Mouse (Mus musculus) lung, embryonic 16.5 days (tissue): ENCODE measurements around the gene Usp7. TPM values are rescaled to one million over a fixed set of nuclear protein-coding genes. Genes with fewer than 3 reads are reported as not detected.

Experiments
- ATAC-seq: fragments of 200-750 bp; cut with Nextera tagmentation; 2 replicates; pipeline ENCODE4 v1.8.0; 2017; ENCODE audit warnings: low read depth, mild to moderate bottlenecking, moderate library complexity
- H3K27ac ChIP-seq: fragments of 300-500 bp; sonication (generic); 2 replicates; pipeline ENCODE4 v1.5.1; 2014; ENCODE audit warnings: mild to moderate bottlenecking, control low read depth, low read length
- H3K27me3 ChIP-seq: fragments of 300-500 bp; sonication (generic); 2 replicates; pipeline ENCODE4 v1.6.1; 2014; ENCODE audit warnings: low read depth, low read length, mixed read lengths; ENCODE audit not compliant: control insufficient read depth, insufficient read depth
- H3K36me3 ChIP-seq: fragments of 300-500 bp; sonication (generic); 2 replicates; pipeline ENCODE4 v1.6.1; 2014; ENCODE audit warnings: low read length; ENCODE audit not compliant: control insufficient read depth, insufficient read depth
- H3K4me1 ChIP-seq: fragments of 300-500 bp; sonication (generic); replicated peaks from 2 replicates; pipeline ENCODE4 v1.6.1; 2014; ENCODE audit warnings: low read length, mixed read lengths; ENCODE audit not compliant: control insufficient read depth, insufficient read depth
- H3K4me2 ChIP-seq: fragments of 300-500 bp; sonication (generic); 2 replicates; pipeline ENCODE4 v1.6.1; 2014; ENCODE audit warnings: low read depth, low read length, control low read depth
- H3K4me3 ChIP-seq: fragments of 300-500 bp; sonication (generic); 2 replicates; pipeline ENCODE4 v1.5.1; 2014; ENCODE audit warnings: mild to moderate bottlenecking, low read length, control low read depth
- H3K9ac ChIP-seq: fragments of 300-500 bp; sonication (generic); 2 replicates; pipeline ENCODE4 v1.6.1; 2014; ENCODE audit warnings: low read length, control low read depth
- H3K9me3 ChIP-seq: fragments of 300-500 bp; sonication (generic); 2 replicates; pipeline ENCODE4 v1.6.1; 2016; ENCODE audit warnings: low read length; ENCODE audit not compliant: control insufficient read depth
- WGBS: fragments of 180-500 bp; shearing (Covaris S2); extraction: QIAGEN DNeasy Blood & Tissue Kit; methylation state at CpG from one replicate; pipeline ENCODE4 v1.1.7; 2014; 5-methylcytosine and 5-hydroxymethylcytosine counted together
- polyA plus RNA-seq: library from polyadenylated mRNA; unstranded; fragments of >200 nt; fragmentation: Nextera tagmentation; extraction: Ambion mirVana; gene quantifications from 2 replicates; pipeline ENCODE4 v1.2.1, GENCODE M21; 2015

Usp7 gene
- polyA plus RNA-seq, 1 experiment from 2014 or later = 23.1 TPM

DNA sequence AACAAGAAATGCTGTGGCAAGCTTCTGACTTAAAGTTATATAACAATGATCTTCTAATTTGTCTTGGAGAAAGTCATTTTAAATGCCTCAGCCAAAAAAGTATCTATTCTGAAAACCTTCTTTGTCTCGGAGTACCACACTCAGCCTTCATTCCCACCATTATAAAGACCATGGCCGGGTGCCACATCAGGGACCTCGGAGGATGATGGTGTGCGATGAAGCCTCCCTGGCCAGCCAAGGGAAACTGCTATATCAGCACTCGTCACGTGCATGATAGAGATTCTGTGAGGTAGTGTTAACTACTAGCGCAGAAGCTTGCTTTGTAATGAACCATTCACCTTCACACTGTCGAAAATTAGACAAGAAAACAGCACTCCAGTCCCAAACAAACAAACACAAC lies 92.6 kb downstream of the Usp7 start:
- WGBS = 86% methylated on average over 8 of the region's 8 CpGs
- Histone ChIP-seq H3K4me1 (no peaks in the 10 kb centered on the region), H3K4me3 (no peak overlapping the region), H3K27me3 (no peaks in the 10 kb centered on the region), H3K36me3 (peaks cover 75% of the 10 kb centered on the region), H3K9ac (no peak overlapping the region), H3K4me2 (no peak overlapping the region), H3K9me3 (no peaks in the 10 kb centered on the region), H3K27ac (no peak overlapping the region)
- ATAC-seq = no peak

DNA sequence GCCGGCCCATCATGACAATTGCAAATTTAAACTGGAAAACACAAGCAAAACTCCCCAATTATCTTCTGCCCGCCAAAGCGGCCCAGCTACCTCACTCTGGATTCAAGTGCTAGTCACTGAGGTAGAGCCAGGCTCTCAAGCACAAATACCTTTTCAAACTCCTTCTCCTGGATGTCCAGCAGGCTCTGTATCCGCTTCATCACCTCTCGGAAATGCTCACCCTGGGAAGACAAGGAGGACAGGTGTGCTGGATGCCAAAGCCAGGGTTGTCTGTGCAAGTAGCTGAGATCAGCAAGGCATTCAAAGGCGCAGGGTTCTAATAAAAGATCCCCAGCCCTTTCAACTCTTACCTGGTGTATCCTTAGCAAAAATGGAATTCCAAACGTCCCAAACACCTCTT lies 100.9 kb downstream of the Usp7 start:
- Histone ChIP-seq H3K27me3 (no peaks in the 10 kb centered on the region), H3K36me3 (peaks cover 53% of the 10 kb centered on the region), H3K9ac (no peak overlapping the region), H3K4me1 (no peaks in the 10 kb centered on the region), H3K9me3 (no peaks in the 10 kb centered on the region), H3K4me3 (no peak overlapping the region), H3K4me2 (no peak overlapping the region), H3K27ac (no peak overlapping the region)
- 89% methylated on average over 7 of the region's 7 CpGs for WGBS
- no peak for ATAC-seq

DNA sequence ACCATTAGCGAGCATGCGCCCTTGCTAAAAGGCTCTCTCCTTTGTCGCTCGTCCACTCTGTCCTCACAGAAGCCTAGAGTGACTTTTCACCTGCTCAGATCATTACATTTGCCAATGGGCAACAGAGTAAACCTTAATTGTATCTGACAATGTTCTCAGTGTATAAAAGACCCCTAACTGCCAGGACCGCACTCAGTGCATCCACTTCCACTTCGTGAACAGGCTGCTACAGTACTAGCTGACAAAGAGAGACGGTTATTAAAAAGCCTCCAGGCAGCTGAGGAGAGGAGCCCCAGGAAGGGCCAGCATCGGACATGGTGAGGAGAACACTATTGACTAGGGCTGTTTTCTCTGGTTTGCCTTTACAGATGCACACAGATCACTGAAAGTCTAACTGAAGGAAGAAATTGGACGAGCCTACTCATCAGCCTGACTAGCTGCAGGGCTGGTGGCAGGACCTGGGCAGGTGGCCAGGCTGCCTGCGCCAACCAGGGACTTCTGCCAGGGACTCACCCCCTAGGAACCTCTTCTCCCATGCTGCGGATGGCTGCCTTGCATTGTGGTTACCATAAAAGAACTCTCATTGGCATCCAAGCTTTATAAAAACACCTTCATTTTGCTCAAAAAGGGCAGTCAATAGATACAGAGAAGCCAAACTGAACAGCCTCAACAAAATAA lies 102.0 kb downstream of the Usp7 start:
- Histone ChIP-seq H3K9ac (no peak overlapping the region), H3K4me3 (no peak overlapping the region), H3K36me3 (peaks cover 52% of the 10 kb centered on the region), H3K4me1 (no peaks in the 10 kb centered on the region), H3K4me2 (no peak overlapping the region), H3K27ac (no peak overlapping the region), H3K9me3 (no peaks in the 10 kb centered on the region), H3K27me3 (no peaks in the 10 kb centered on the region)
- ATAC-seq = no peak
- WGBS = 87% methylated on average over 11 of the region's 11 CpGs

DNA sequence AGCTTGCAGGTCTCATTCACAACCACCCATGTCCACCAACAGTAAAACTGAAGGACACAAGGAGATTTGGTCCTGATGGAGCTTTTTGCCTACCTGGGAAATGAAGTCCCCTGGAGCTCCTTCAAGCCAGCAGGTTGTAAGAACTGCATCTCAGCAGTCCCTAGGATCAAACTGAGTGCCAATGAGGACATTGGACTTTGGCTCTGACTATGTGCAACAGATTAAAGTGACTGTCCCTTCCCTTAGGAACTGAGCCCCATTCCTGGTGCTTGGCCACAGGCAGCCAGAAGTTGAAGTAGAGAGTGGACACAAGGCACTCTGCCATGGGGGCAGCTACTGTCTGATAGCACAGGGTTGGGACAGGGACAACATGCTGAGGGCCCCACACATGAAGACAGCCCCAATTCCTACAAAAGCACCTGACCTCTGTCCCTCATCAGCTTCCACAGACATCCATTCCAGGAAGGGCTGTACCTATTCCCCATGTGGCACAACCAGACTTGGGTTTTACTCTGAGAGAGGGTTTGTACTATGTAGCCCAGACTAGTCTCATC lies 104.5 kb downstream of the Usp7 start:
- H3K4me3 ChIP-seq = no peak overlapping the region
- H3K9me3 ChIP-seq = no peaks in the 10 kb centered on the region
- ATAC-seq = no peak
- no peak overlapping the region for H3K9ac ChIP-seq
- no peak overlapping the region for H3K27ac ChIP-seq
- no peaks in the 10 kb centered on the region for H3K4me1 ChIP-seq
- H3K27me3 ChIP-seq = no peaks in the 10 kb centered on the region
- H3K36me3 ChIP-seq = peaks cover 30% of the 10 kb centered on the region
- H3K4me2 ChIP-seq = no peak overlapping the region

DNA sequence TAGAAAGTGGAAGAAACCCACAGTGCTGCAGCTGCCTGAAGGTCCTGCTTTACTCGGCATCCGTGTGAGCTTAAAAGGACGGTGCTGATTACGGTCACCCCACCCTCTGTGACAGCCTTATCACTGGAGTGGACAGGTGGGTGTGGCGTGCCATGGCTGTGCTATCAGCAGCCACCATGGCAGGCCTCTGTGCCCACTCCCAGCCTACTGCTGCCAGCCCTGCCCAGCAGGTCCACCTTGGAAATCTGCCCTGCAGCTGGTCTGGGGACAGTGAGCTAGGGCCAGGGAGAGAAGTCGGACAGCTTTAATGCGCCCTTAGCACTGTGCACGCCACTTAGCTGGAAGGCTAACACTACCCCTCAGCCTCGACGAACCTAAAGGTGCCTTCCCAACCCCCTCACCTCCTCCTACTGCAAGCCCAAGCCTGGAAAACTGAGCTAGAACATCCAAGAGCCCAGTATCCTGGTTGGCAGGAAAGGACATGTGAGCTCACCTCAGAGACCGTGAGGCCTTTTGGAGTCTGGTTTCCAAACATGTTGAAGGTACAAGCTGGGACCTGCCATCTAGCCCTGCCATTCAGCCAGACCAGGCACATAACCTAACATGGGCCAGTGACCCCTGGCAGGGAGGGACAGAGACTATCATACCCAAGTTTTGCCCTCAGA lies 105.1 kb downstream of the Usp7 start:
- H3K36me3 ChIP-seq = peaks cover 24% of the 10 kb centered on the region
- ATAC-seq = peak; percentile 60
- no peaks in the 10 kb centered on the region for H3K27me3 ChIP-seq
- H3K4me1 ChIP-seq = no peaks in the 10 kb centered on the region
- H3K27ac ChIP-seq = no peak overlapping the region
- WGBS = 72% methylated on average over 11 of the region's 11 CpGs
- H3K4me2 ChIP-seq = no peak overlapping the region
- H3K4me3 ChIP-seq = no peak overlapping the region
- no peaks in the 10 kb centered on the region for H3K9me3 ChIP-seq
- H3K9ac ChIP-seq = no peak overlapping the region

DNA sequence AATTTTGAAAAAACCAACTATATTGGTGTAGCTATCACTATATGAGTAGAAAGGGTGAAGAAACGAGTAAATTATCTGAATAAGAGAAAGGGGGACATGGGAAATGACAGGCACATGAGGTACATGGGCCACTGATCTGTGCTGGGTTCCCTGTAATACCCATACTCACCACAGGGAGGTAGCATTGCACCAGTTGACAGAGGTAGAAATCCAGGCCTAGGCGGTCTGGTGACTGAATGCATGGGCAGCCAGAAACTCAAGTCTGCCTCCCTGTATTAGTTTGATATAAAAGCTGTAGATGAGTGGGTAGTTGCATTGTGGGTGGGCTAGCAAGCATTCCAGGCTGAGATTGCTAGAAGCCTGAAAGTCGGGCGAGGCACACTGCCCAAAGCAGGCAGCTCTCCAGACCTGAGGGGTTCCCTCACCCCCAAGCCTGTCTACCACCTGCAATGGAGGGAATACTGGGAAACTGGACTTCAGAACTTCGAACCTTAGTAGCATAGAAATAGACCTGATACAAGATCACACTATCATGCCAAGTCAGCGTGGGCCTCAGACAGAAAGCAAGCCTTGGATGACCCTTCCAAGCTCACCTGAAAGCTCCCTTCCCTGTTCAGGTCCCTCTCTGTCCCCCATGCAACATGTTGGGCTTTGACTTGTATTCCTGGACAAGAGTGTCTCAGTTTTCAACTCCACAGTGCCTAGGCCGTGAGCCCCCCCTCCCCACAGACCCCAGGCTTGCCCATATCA lies 105.8 kb downstream of the Usp7 start:
- H3K4me1 ChIP-seq = no peaks in the 10 kb centered on the region
- 60% methylated on average over 7 of the region's 7 CpGs for WGBS
- no peak overlapping the region for H3K4me3 ChIP-seq
- no peaks in the 10 kb centered on the region for H3K27me3 ChIP-seq
- H3K9ac ChIP-seq = no peak overlapping the region
- peak; percentile 61 for ATAC-seq
- no peaks in the 10 kb centered on the region for H3K9me3 ChIP-seq
- no peak overlapping the region for H3K27ac ChIP-seq
- no peak overlapping the region for H3K4me2 ChIP-seq
- H3K36me3 ChIP-seq = peaks cover 17% of the 10 kb centered on the region

DNA sequence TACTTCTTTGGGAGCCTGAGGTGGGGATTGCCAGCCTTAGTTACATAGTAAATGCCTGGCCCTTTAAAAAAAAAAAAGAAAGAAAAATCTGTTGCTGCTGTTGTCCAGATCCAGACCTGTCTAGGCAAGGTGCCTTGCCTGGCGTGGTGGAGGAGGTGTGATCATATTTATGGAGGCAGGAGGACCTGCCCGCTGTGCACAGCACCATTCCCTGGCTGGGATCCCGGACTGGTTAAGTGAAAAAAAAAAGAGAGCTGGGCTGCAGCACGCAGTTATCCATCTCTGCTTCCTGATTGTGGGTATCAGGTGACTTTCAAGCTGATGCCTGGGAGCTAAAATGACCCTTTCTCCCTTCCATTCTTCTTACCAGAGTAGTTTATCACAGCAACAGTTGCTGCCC lies 107.0 kb downstream of the Usp7 start:
- no peak for ATAC-seq
- Histone ChIP-seq H3K4me3 (no peak overlapping the region), H3K9me3 (no peaks in the 10 kb centered on the region), H3K27me3 (no peaks in the 10 kb centered on the region), H3K27ac (no peak overlapping the region), H3K4me1 (no peaks in the 10 kb centered on the region), H3K4me2 (no peak overlapping the region), H3K9ac (no peak overlapping the region), H3K36me3 (peaks cover 10% of the 10 kb centered on the region)
- 53% methylated on average over 4 of the region's 4 CpGs for WGBS

DNA sequence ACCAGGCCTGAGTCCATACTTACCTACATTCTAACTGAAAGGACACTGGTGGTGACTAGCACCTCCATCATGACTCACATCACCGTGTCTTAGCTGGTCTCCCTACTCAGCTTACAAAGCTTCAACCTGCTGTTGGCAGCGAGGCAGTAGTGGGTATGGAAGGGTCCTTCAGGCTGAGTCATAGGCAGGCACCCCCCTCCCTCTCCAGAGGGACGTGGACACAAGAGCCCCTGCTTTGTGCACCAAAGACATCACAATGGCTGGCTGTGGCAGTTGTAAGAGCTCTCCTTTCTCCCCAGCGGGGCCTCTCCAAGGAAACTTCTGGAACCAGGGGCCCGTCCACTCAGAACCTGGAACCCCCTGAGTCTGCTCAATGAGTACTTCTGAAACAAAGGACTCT lies 111.6 kb downstream of the Usp7 start, which contains the start of gene Gm5767:
Gene Gm5767, plus strand, starts transcription at position 301 of the 400 bp plus-strand sequence.
- Histone ChIP-seq H3K4me2 (no peak within 1 kb of the TSS), H3K27me3 (no peaks in the 10 kb centered on the region), H3K4me3 (no peak within 1 kb of the TSS), H3K4me1 (no peaks in the 10 kb centered on the region), H3K9me3 (no peaks in the 10 kb centered on the region), H3K9ac (no peak within 1 kb of the TSS), H3K36me3 (no peaks in the 10 kb centered on the region), H3K27ac (no peak within 1 kb of the TSS)
- WGBS = 74% methylated on average over 5 of the region's 5 CpGs
- no peak for ATAC-seq

DNA sequence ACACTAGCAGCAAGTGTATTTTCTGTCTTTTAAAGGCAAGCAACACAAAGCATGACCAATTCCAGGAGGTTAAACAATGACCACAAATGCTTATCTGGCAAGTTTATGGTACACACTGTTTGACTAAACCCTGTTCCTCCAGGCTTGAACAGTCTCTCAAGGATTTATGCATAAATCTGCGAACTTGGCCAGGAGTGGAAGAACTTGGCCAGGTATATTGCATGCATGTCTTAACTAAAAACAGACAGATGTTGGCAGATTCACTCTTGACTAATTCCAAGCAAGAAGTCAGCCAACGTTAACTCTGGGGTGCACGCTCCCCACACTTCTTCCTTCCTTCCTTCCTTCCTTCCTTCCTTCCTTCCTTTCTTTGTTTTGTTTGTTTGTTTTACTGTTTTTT lies 112.3 kb downstream of the Usp7 start:
- no peaks in the 10 kb centered on the region for H3K36me3 ChIP-seq
- ATAC-seq = no peak
- H3K4me3 ChIP-seq = no peak overlapping the region
- H3K9me3 ChIP-seq = no peaks in the 10 kb centered on the region
- H3K4me1 ChIP-seq = no peaks in the 10 kb centered on the region
- no peak overlapping the region for H3K27ac ChIP-seq
- no peak overlapping the region for H3K4me2 ChIP-seq
- H3K27me3 ChIP-seq = no peaks in the 10 kb centered on the region
- H3K9ac ChIP-seq = no peak overlapping the region
- 72% methylated on average over 3 of the region's 3 CpGs for WGBS
